Mouse (Mus musculus): Measurements from ENCODE around the gene Dis3l2. TPM values are rescaled to one million over a fixed set of nuclear protein-coding genes. Genes with fewer than 3 reads are reported as not detected.

The Dis3l2 gene
- total and polyA plus RNA-seq, 3 experiments, result 11.6 to 44.3 (median 31.5) TPM

DNA sequence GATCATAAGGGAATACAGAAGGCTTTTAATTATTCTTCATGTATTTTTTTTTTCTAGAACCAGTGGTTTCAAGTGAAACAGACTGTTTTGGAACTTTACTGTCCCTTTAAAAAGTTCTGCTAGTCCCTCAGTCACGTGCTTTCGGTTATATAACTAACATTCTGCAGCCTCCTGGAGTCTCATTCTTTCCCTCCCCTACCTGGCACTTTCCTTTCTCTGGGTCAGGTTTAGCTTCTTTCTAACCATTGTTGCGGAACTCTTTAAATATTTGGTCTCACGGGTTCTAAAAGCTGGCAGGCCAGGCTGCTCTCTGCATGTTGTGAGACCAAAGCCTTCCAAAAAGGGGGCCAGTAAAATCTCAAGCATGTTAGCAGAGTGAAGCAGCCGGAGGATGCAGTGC is 222.2 kb downstream of the Dis3l2 start:
- H3K36me3 ChIP-seq (replicated peaks), result peaks cover 4% of the 10 kb centered on the region
- DNase-seq (ENCODE audit: low spot score), result no peak
- no peak for TF ChIP-seq GATA2 (IDR thresholded peaks at IDR 0.05; ENCODE audit: borderline replicate concordance, low read depth, low read length)
- no peak for TF ChIP-seq CTCF (IDR thresholded peaks at IDR 0.05; ENCODE audit: low read depth, low read length)
- no peak for TF ChIP-seq GATA1 (IDR thresholded peaks at IDR 0.05; ENCODE audit: borderline replicate concordance, low read length)
- no peak for TF ChIP-seq POLR2AphosphoS5 (IDR thresholded peaks at IDR 0.05; ENCODE audit: insufficient replicate concordance, low read depth, low read length)
- TF ChIP-seq TAL1 (conservative IDR thresholded peaks at IDR 0.05; ENCODE audit: low read depth, low read length), result no peak

GRCm38 (mm10) chr1:86931606-86932379 is 228.2 kb downstream of the Dis3l2 start:
- H3K27me3 ChIP-seq (ENCODE audit: insufficient read depth, low read length), result no peaks in the 10 kb centered on the region
- H3K36me3 ChIP-seq (replicated peaks), result peaks cover 13% of the 10 kb centered on the region
- H3K4me3 ChIP-seq (ENCODE audit: low read depth, low read length), result no peak overlapping the region
- H3K4me1 ChIP-seq (ENCODE audit: insufficient read depth, low read depth, low read length), result no peaks in the 10 kb centered on the region
- TF ChIP-seq POLR2AphosphoS5 (IDR thresholded peaks at IDR 0.05; ENCODE audit: insufficient replicate concordance, low read depth, low read length) (no peak), GATA1 (IDR thresholded peaks at IDR 0.05; ENCODE audit: borderline replicate concordance, low read length) (no peak), TAL1 (conservative IDR thresholded peaks at IDR 0.05; ENCODE audit: low read depth, low read length) (no peak), CTCF (IDR thresholded peaks at IDR 0.05; ENCODE audit: low read depth, low read length) (no peak), GATA2 (IDR thresholded peaks at IDR 0.05; ENCODE audit: borderline replicate concordance, low read depth, low read length) (no peak)
- DNase-seq (ENCODE audit: low spot score) (no peak), ATAC-seq (ENCODE audit: extremely low read depth, insufficient number of reproducible peaks, low FRiP score, poor library complexity, severe bottlenecking) (no peak)
- H3K9me3 ChIP-seq (replicated peaks), result no peaks in the 10 kb centered on the region

More for the DNA sequence above, 222.2 kb downstream of the Dis3l2 start:
- no peaks in the 10 kb centered on the region for H3K27me3 ChIP-seq (ENCODE audit: insufficient read depth, low read length)
- no peak for ATAC-seq (ENCODE audit: extremely low read depth, insufficient number of reproducible peaks, low FRiP score, poor library complexity, severe bottlenecking)
- H3K4me3 ChIP-seq (ENCODE audit: low read depth, low read length), result no peak overlapping the region
- no peaks in the 10 kb centered on the region for H3K9me3 ChIP-seq (replicated peaks)
- H3K4me1 ChIP-seq (ENCODE audit: insufficient read depth, low read depth, low read length), result no peaks in the 10 kb centered on the region

DNA sequence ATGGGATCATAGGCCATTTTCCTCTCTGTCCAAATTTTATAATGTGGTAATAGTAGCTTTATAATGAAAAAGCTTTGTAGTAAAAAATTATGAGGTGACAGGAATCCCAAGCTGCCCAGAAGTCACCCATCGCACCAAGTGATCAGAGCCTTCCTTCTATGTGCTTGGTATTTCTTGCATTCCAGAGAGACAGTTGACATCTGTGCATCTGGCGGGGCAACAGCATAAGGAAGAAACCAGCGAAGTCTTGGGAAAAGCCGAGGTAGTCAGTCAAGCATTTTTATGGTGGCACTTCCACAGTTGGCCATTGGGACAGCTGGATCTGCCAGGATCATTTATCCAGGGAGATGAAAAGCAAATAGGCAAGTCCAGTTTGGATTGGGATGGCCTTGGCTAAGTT is 229.2 kb downstream of the Dis3l2 start:
- TF ChIP-seq TAL1 (conservative IDR thresholded peaks at IDR 0.05; ENCODE audit: low read depth, low read length), result no peak
- no peak for TF ChIP-seq POLR2AphosphoS5 (IDR thresholded peaks at IDR 0.05; ENCODE audit: insufficient replicate concordance, low read depth, low read length)
- TF ChIP-seq GATA1 (IDR thresholded peaks at IDR 0.05; ENCODE audit: borderline replicate concordance, low read length), result no peak
- no peak for TF ChIP-seq CTCF (IDR thresholded peaks at IDR 0.05; ENCODE audit: low read depth, low read length)
- TF ChIP-seq GATA2 (IDR thresholded peaks at IDR 0.05; ENCODE audit: borderline replicate concordance, low read depth, low read length), result no peak
- DNase-seq (ENCODE audit: low spot score), result no peak
- H3K27me3 ChIP-seq (ENCODE audit: insufficient read depth, low read length), result no peaks in the 10 kb centered on the region
- H3K36me3 ChIP-seq (replicated peaks), result peaks cover 13% of the 10 kb centered on the region
- no peaks in the 10 kb centered on the region for H3K9me3 ChIP-seq (replicated peaks)
- no peak for ATAC-seq (ENCODE audit: extremely low read depth, insufficient number of reproducible peaks, low FRiP score, poor library complexity, severe bottlenecking)
- H3K4me1 ChIP-seq (ENCODE audit: insufficient read depth, low read depth, low read length), result no peaks in the 10 kb centered on the region
- H3K4me3 ChIP-seq (ENCODE audit: low read depth, low read length), result no peak overlapping the region

DNA sequence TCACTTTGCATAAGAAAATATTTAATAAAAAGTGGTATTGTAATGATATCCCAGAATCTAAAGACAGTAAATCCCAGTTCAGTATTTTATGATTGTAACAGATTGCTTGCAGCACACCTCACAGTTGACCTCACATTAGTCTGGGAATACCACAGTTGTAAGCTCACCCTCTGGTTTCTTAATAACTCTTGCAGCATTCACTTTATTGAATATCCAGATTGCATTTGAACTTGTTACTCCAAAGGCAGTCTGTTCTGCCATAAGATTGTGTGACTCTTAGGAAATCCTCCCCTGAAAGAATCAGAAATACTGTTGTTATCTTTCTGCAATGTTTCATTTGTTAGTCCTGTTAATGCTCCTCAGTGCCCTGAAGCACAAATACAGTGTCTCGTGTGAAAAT is 230.0 kb downstream of the Dis3l2 start:
- Histone ChIP-seq H3K4me3 (ENCODE audit: low read depth, low read length) (no peak overlapping the region), H3K36me3 (replicated peaks) (peaks cover 13% of the 10 kb centered on the region), H3K4me1 (ENCODE audit: insufficient read depth, low read depth, low read length) (no peaks in the 10 kb centered on the region), H3K9me3 (replicated peaks) (no peaks in the 10 kb centered on the region), H3K27me3 (ENCODE audit: insufficient read depth, low read length) (no peaks in the 10 kb centered on the region)
- TF ChIP-seq CTCF (IDR thresholded peaks at IDR 0.05; ENCODE audit: low read depth, low read length) (no peak), TAL1 (conservative IDR thresholded peaks at IDR 0.05; ENCODE audit: low read depth, low read length) (no peak)
- DNase-seq (ENCODE audit: low spot score) (no peak), ATAC-seq (ENCODE audit: extremely low read depth, insufficient number of reproducible peaks, low FRiP score, poor library complexity, severe bottlenecking) (no peak)

DNA sequence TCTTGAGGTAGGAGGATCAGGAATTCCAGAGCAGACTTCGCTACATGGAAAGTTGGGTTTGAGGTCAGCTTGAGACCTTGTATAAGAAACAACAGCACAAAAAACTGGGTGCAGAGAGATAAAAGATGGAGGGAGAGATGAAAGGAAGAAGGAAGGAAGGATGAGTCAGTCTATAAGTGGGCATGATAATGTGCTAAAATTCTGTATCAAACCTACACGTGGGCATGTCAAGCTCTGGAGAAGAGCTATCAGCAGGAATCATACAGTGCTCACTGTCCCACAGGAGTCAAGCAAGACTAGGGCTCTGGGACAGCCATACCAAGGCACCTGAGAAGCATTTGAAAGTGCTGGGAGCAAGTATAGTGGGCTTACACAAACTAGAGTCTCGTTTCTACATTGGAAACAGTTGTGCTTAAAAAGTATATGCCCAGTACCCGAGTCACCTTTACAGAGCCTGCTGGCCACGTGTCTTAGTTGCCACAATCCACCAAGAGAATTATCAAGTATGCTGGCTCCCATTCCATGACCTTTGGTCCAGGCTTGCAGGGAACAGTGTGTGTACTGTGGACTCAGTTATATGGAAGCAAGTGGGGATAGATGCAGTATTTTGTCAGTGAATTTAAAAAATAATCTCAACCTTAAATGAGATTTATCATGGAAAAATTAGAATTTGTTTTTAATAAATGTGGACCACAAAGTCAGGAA is 248.0 kb downstream of the Dis3l2 start:
- Histone ChIP-seq H3K36me3 (replicated peaks) (peaks cover 7% of the 10 kb centered on the region), H3K4me1 (ENCODE audit: insufficient read depth, low read depth, low read length) (no peaks in the 10 kb centered on the region), H3K9me3 (replicated peaks) (no peaks in the 10 kb centered on the region), H3K4me3 (ENCODE audit: low read depth, low read length) (no peak overlapping the region), H3K27me3 (ENCODE audit: insufficient read depth, low read length) (no peaks in the 10 kb centered on the region)
- no peak for ATAC-seq (ENCODE audit: extremely low read depth, insufficient number of reproducible peaks, low FRiP score, poor library complexity, severe bottlenecking)
- TF ChIP-seq GATA1 (IDR thresholded peaks at IDR 0.05; ENCODE audit: borderline replicate concordance, low read length) (no peak), TAL1 (conservative IDR thresholded peaks at IDR 0.05; ENCODE audit: low read depth, low read length) (no peak), CTCF (IDR thresholded peaks at IDR 0.05; ENCODE audit: low read depth, low read length) (no peak), POLR2AphosphoS5 (IDR thresholded peaks at IDR 0.05; ENCODE audit: insufficient replicate concordance, low read depth, low read length) (no peak), GATA2 (IDR thresholded peaks at IDR 0.05; ENCODE audit: borderline replicate concordance, low read depth, low read length) (no peak)
- DNase-seq (ENCODE audit: low spot score), result no peak

DNA sequence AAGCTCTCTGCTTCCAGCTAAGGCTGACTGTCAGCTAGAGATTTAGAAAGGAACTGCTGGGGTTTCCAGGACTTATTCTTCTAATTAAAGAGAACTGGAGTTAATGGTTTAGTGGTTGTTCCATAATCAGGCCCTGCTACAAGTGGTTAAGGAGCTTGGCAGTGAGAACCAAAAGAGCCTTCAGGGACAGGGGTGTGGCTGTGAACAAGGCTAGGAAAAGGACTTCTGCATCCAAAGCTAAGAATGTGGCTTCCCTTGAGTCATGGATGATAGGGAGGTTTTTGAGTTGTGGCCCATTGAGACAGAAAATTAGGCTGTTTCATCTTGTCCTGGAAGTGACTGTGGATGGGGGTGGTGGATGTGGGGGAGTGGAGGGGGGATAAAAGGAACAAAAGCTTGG is 252.2 kb downstream of the Dis3l2 start:
- Histone ChIP-seq H3K9me3 (replicated peaks) (no peaks in the 10 kb centered on the region), H3K36me3 (replicated peaks) (peaks cover 13% of the 10 kb centered on the region), H3K4me3 (ENCODE audit: low read depth, low read length) (no peak overlapping the region), H3K27me3 (ENCODE audit: insufficient read depth, low read length) (no peaks in the 10 kb centered on the region), H3K4me1 (ENCODE audit: insufficient read depth, low read depth, low read length) (no peaks in the 10 kb centered on the region)
- DNase-seq (ENCODE audit: low spot score) (no peak), ATAC-seq (ENCODE audit: extremely low read depth, insufficient number of reproducible peaks, low FRiP score, poor library complexity, severe bottlenecking) (no peak)
- no peak for TF ChIP-seq GATA2 (IDR thresholded peaks at IDR 0.05; ENCODE audit: borderline replicate concordance, low read depth, low read length)
- TF ChIP-seq GATA1 (IDR thresholded peaks at IDR 0.05; ENCODE audit: borderline replicate concordance, low read length), result no peak
- TF ChIP-seq POLR2AphosphoS5 (IDR thresholded peaks at IDR 0.05; ENCODE audit: insufficient replicate concordance, low read depth, low read length), result no peak
- no peak for TF ChIP-seq CTCF (IDR thresholded peaks at IDR 0.05; ENCODE audit: low read depth, low read length)
- no peak for TF ChIP-seq TAL1 (conservative IDR thresholded peaks at IDR 0.05; ENCODE audit: low read depth, low read length)

Measured in G1E (cell line).